Mouse (Mus musculus): ENCODE data around the gene Crebbp.

DNA sequence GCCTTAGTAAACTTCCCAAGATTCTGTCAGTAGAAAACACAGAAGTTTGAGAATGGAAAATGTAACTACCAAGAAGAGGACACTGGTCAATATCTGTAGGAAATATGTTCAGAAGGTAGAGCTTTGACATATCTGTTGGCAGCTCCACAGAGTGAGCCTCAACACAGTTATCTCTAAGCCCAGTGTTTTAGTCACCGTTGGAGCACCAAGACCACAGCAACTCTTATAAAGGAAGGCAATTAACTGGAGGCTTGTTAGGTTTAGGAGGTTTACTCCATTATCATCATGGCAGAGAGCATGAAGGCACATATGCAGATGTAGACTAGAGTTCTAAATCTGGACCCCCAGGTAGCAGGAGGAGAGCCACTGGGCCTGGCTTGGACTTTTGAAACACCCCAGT lies 80.0 kb downstream of the Crebbp start:
- no peak for TF ChIP-seq CTCF (IDR thresholded peaks at IDR 0.05)
- no peak for TF ChIP-seq EP300 (IDR thresholded peaks at IDR 0.05; ENCODE audit: insufficient read depth, low read depth, low read length)
